ENCODE assay signal across 14 mouse cellular contexts in genomic region chr10:63026795-63027160, GRCm38 (mm10). TPM values are rescaled to one million over a fixed set of nuclear protein-coding genes. Genes with fewer than 3 reads are reported as not detected.
DNase-seq lines count a peak whose midpoint lies in the region; ATAC-seq lines count a peak whose summit lies in the region.
"Had no signal": no experiment of that assay in that cellular context is flagged by ENCODE, and none has a peak within 500 bp of the region (broad histone marks: within the 10 kb centered on the region; RNA-seq: fewer than 3 reads in every experiment).

No protein-coding gene starts in this region.

- H3K27me3 ChIP-seq in forebrain, embryonic 11.5 days (ENCODE audit: control insufficient read depth, insufficient read depth, low read length): no peaks in the 10 kb centered on the region
- no peaks in the 10 kb centered on the region for H3K27me3 ChIP-seq in hindbrain, embryonic 16.5 days (replicated peaks; ENCODE audit: control insufficient read depth, insufficient read depth, low read length)
- no peaks in the 10 kb centered on the region for H3K27me3 ChIP-seq in neural tube, embryonic 12.5 days (replicated peaks)
- H3K27me3 ChIP-seq: heart, embryonic 13.5 days; liver, embryonic 12.5 days had no signal

- H3K36me3 ChIP-seq in forebrain, embryonic 11.5 days (ENCODE audit: control insufficient read depth, insufficient read depth, low read length): no peaks in the 10 kb centered on the region
- no peaks in the 10 kb centered on the region for H3K36me3 ChIP-seq in hindbrain, embryonic 16.5 days (ENCODE audit: control insufficient read depth, insufficient read depth, low read length)
- H3K36me3 ChIP-seq in neural tube, embryonic 12.5 days: no peaks in the 10 kb centered on the region
- H3K36me3 ChIP-seq: heart, embryonic 13.5 days; liver, embryonic 12.5 days had no signal

- WGBS in forebrain, embryonic 11.5 days: 38% methylated on average over 6 of the region's 6 CpGs
- WGBS in hindbrain, embryonic 16.5 days: 25% methylated on average over 6 of the region's 6 CpGs
- 51% methylated on average over 6 of the region's 6 CpGs for WGBS in neural tube, embryonic 12.5 days

- H3K4me1 ChIP-seq in forebrain, embryonic 11.5 days (replicated peaks; ENCODE audit: control insufficient read depth, insufficient read depth, low read length): peaks cover 11% of the 10 kb centered on the region
- H3K4me1 ChIP-seq in hindbrain, embryonic 16.5 days (ENCODE audit: control insufficient read depth, insufficient read depth, low read depth, low read length): peaks cover 16% of the 10 kb centered on the region
- H3K4me1 ChIP-seq in neural tube, embryonic 12.5 days: peaks cover 33% of the 10 kb centered on the region

- peak overlapping the region; percentile 34; the same call in 1 of the 2 replicates for H3K4me2 ChIP-seq in forebrain, embryonic 11.5 days (ENCODE audit: low read depth, low read length, severe bottlenecking)
- peak overlapping the region; percentile 48 for H3K4me2 ChIP-seq in hindbrain, embryonic 16.5 days (ENCODE audit: low read length)
- peak overlapping the region; percentile 43 for H3K4me2 ChIP-seq in neural tube, embryonic 12.5 days (replicated peaks)
- H3K4me2 ChIP-seq: heart, embryonic 13.5 days; liver, embryonic 12.5 days had no signal

- H3K9ac ChIP-seq in forebrain, embryonic 11.5 days (ENCODE audit: low read length): peak overlapping the region; percentile 14; the same call in 1 of the 2 replicates
- peak overlapping the region; percentile 15; the same call in 1 of the 2 replicates for H3K9ac ChIP-seq in hindbrain, embryonic 16.5 days (ENCODE audit: low read depth, low read length)
- H3K9ac ChIP-seq in neural tube, embryonic 12.5 days: 0 out of 2 replicates have a peak overlapping the region, but pooled peaks have one; percentile 26
- H3K9ac ChIP-seq: heart, embryonic 13.5 days; liver, embryonic 12.5 days had no signal

- DNase-seq in layer of hippocampus, adult 11-12 months (ENCODE audit: low spot score): peak; percentile 32
- DNase-seq in layer of hippocampus, postnatal 10 days (ENCODE audit: low spot score in 2 of 2): no peak
- no peak for DNase-seq in forebrain, embryonic 11.5 days (ENCODE audit: low spot score)
- no peak for DNase-seq in heart, postnatal 25 days (ENCODE audit: low spot score)
- DNase-seq in spleen, postnatal 10 days (ENCODE audit: low spot score in 2 of 2): no peak
- no peak for DNase-seq in cerebellum, postnatal 36 days
- DNase-seq: cerebellum, adult 2 months; right cerebral cortex, postnatal 4 days had no signal

- no peaks in the 10 kb centered on the region for H3K9me3 ChIP-seq in forebrain, embryonic 11.5 days (ENCODE audit: control insufficient read depth, low read length)
- no peaks in the 10 kb centered on the region for H3K9me3 ChIP-seq in hindbrain, embryonic 16.5 days (ENCODE audit: control insufficient read depth, low read length)
- no peaks in the 10 kb centered on the region for H3K9me3 ChIP-seq in neural tube, embryonic 12.5 days
- H3K9me3 ChIP-seq: heart, embryonic 13.5 days; liver, embryonic 12.5 days had no signal

- no peak overlapping the region for H3K4me3 ChIP-seq in forebrain, embryonic 11.5 days (ENCODE audit: low read depth, low read length)
- no peak overlapping the region for H3K4me3 ChIP-seq in hindbrain, embryonic 16.5 days (ENCODE audit: low read length)
- H3K4me3 ChIP-seq in neural tube, embryonic 12.5 days: no peak overlapping the region
- H3K4me3 ChIP-seq: heart, embryonic 13.5 days; liver, embryonic 12.5 days had no signal

- intact Hi-C loops in heart, postnatal 25 days (cut with DNase I): loop anchor here (10.0 kb wide), 1 partner anchor 88 kb away; no protein-coding TSS in a partner anchor

- H3K27ac ChIP-seq in forebrain, embryonic 11.5 days (ENCODE audit: low read depth, low read length): peak overlapping the region; percentile 100
- H3K27ac ChIP-seq in hindbrain, embryonic 16.5 days (ENCODE audit: low read depth, low read length): peak overlapping the region; percentile 100
- H3K27ac ChIP-seq in neural tube, embryonic 12.5 days: peak overlapping the region; percentile 82
- H3K27ac ChIP-seq: heart, embryonic 13.5 days; liver, embryonic 12.5 days; macrophage had no signal

- no peak for ATAC-seq in forebrain, embryonic 11.5 days (replicated peaks; ENCODE audit: low FRiP score)
- no peak for ATAC-seq in hindbrain, embryonic 16.5 days
- ATAC-seq in neural tube, embryonic 12.5 days (ENCODE audit: low FRiP score, low read depth): no peak
- ATAC-seq: intestine, embryonic 16.5 days; liver, embryonic 12.5 days had no signal

RNA-seq across cellular contexts. Expression of gene Pbld2, which starts 2.7 kb away (rescaled TPM):
- total RNA-seq in layer of hippocampus, postnatal 10 days (2021): 1 to 10 TPM; 1.6 to 2.9 TPM
- polyA plus RNA-seq in forebrain, embryonic 11.5 days (2014; fragmentation: Nextera tagmentation; extraction: Ambion mirVana): 0.88 and 0.89 TPM in 2 replicates
- 0.68 and 0.94 TPM in 2 replicates for polyA plus RNA-seq in hindbrain, embryonic 16.5 days (2015; fragmentation: Nextera tagmentation; extraction: Ambion mirVana)
- polyA plus RNA-seq in neural tube, embryonic 12.5 days (2016; fragmentation: Nextera tagmentation; extraction: Ambion mirVana): 0.73 and 0.80 TPM in 2 replicates
- total RNA-seq in heart, postnatal 25 days (2021): 1 to 10 TPM; 7.0 to 8.0 TPM

RNA-seq across cellular contexts. Expression of gene Hnrnph3, which starts 2.8 kb away (rescaled TPM):
- 10 to 100 TPM; 33.8 to 51.7 TPM for total RNA-seq in layer of hippocampus, postnatal 10 days (2021)
- 161 and 170 TPM in 2 replicates for polyA plus RNA-seq in forebrain, embryonic 11.5 days (2014; fragmentation: Nextera tagmentation; extraction: Ambion mirVana)
- polyA plus RNA-seq in hindbrain, embryonic 16.5 days (2015; fragmentation: Nextera tagmentation; extraction: Ambion mirVana): 114 and 121 TPM in 2 replicates
- 232 and 247 TPM in 2 replicates for polyA plus RNA-seq in neural tube, embryonic 12.5 days (2016; fragmentation: Nextera tagmentation; extraction: Ambion mirVana)
- total RNA-seq in heart, postnatal 25 days (2021): 10 to 100 TPM; 30.7 to 32.3 TPM

RNA-seq across cellular contexts. Expression of gene Pbld1, which starts 33.2 kb away (rescaled TPM):
- total RNA-seq in layer of hippocampus, postnatal 10 days (2021): under 1 TPM in 1 of 2 experiments, not detected in 1; 0.53 TPM
- 1.6 and 1.8 TPM in 2 replicates for polyA plus RNA-seq in forebrain, embryonic 11.5 days (2014; fragmentation: Nextera tagmentation; extraction: Ambion mirVana)
- 0.44 and 0.75 TPM in 2 replicates for polyA plus RNA-seq in hindbrain, embryonic 16.5 days (2015; fragmentation: Nextera tagmentation; extraction: Ambion mirVana)
- polyA plus RNA-seq in neural tube, embryonic 12.5 days (2016; fragmentation: Nextera tagmentation; extraction: Ambion mirVana): 1.2 and 1.3 TPM in 2 replicates
- 1 to 10 TPM; 1.1 to 1.4 TPM for total RNA-seq in heart, postnatal 25 days (2021)
- polyA plus RNA-seq: macrophage had no signal

RNA-seq across cellular contexts. Expression of gene Rufy2, which starts 46.8 kb away (rescaled TPM):
- total RNA-seq in layer of hippocampus, postnatal 10 days (2021): 10 to 100 TPM; 67.4 to 76.3 TPM
- 22.7 and 27.1 TPM in 2 replicates for polyA plus RNA-seq in forebrain, embryonic 11.5 days (2014; fragmentation: Nextera tagmentation; extraction: Ambion mirVana)
- 53.9 and 68.0 TPM in 2 replicates for polyA plus RNA-seq in hindbrain, embryonic 16.5 days (2015; fragmentation: Nextera tagmentation; extraction: Ambion mirVana)
- 36.3 and 39.1 TPM in 2 replicates for polyA plus RNA-seq in neural tube, embryonic 12.5 days (2016; fragmentation: Nextera tagmentation; extraction: Ambion mirVana)
- total RNA-seq in heart, postnatal 25 days (2021): 10 to 100 TPM in 1 of 2 experiments, 1 to 10 TPM in 1; 9.7 to 10.9 TPM
